Mouse (Mus musculus) neural tube, embryonic 11.5 days (tissue): ENCODE data around the gene Camsap1. TPM values are rescaled to one million over a fixed set of nuclear protein-coding genes. Genes with fewer than 3 reads are reported as not detected.

ENCODE experiments used
- ATAC-seq: fragments of 200-750 bp; cut with Nextera tagmentation; 2 replicates; pipeline ENCODE4 v1.8.0; 2017; ENCODE audit warnings: moderate number of reproducible peaks, mild to moderate bottlenecking, moderate TSS enrichment, moderate library complexity; ENCODE audit not compliant: insufficient read depth, low FRiP score, low TSS enrichment
- DNase-seq: peaks from one replicate; pipeline ENCODE4 v3.0.0-alpha.2; 2015; ENCODE audit warnings: low spot score
- H3K27ac ChIP-seq: fragments of 300-500 bp; sonication (generic); 2 replicates; pipeline ENCODE4 v1.5.1; 2014; ENCODE audit warnings: low read depth, mild to moderate bottlenecking, low read length
- H3K27me3 ChIP-seq: fragments of 300-500 bp; sonication (generic); 2 replicates; pipeline ENCODE4 v1.6.1; 2014; ENCODE audit warnings: mild to moderate bottlenecking, low read length, mixed read lengths; ENCODE audit not compliant: control insufficient read depth, insufficient read depth
- H3K36me3 ChIP-seq: fragments of 300-500 bp; sonication (generic); 2 replicates; pipeline ENCODE4 v1.6.1; 2014; ENCODE audit warnings: mild to moderate bottlenecking, low read length, moderate library complexity, mixed read lengths; ENCODE audit not compliant: control insufficient read depth, insufficient read depth
- H3K4me1 ChIP-seq: fragments of 300-500 bp; sonication (generic); 2 replicates; pipeline ENCODE4 v1.6.1; 2014; ENCODE audit warnings: low read length, mixed read lengths; ENCODE audit not compliant: control insufficient read depth, insufficient read depth
- H3K4me2 ChIP-seq: fragments of 300-500 bp; sonication (generic); 2 replicates; pipeline ENCODE4 v1.6.1; 2014; ENCODE audit warnings: low read depth, mild to moderate bottlenecking, moderate library complexity
- H3K4me3 ChIP-seq: fragments of 300-500 bp; sonication (generic); 2 replicates; pipeline ENCODE4 v1.5.1; 2014; ENCODE audit warnings: low read depth, low read length
- H3K9ac ChIP-seq: fragments of 300-500 bp; sonication (generic); 2 replicates; pipeline ENCODE4 v1.6.1; 2014; ENCODE audit warnings: mild to moderate bottlenecking, low read length
- H3K9me3 ChIP-seq: fragments of 300-500 bp; sonication (generic); 2 replicates; pipeline ENCODE4 v1.6.1; 2016; ENCODE audit warnings: low read length; ENCODE audit not compliant: control insufficient read depth
- WGBS: fragments of 180-500 bp; shearing (Covaris S2); extraction: QIAGEN DNeasy Blood & Tissue Kit; methylation state at CpG from one replicate; pipeline ENCODE4 v1.1.7; 2014; 5-methylcytosine and 5-hydroxymethylcytosine counted together
- polyA plus RNA-seq: library from polyadenylated mRNA; unstranded; fragments of >200 nt; fragmentation: Nextera tagmentation; extraction: Ambion mirVana; gene quantifications from 2 replicates; pipeline ENCODE4 v1.2.1, GENCODE M21; 2014

Gene Camsap1
- polyA plus RNA-seq, 1 experiment from 2014 or later, result 60.4 TPM

GRCm38 (mm10) chr2:26019923-26020322 lies 36.8 kb upstream of the Camsap1 start:
- no peaks in the 10 kb centered on the region for H3K27me3 ChIP-seq
- H3K9ac ChIP-seq, result no peak overlapping the region; the same call in 1 of the 2 replicates
- no peak overlapping the region; the same call in 1 of the 2 replicates for H3K4me3 ChIP-seq
- H3K27ac ChIP-seq, result no peak overlapping the region
- no peak for ATAC-seq
- H3K4me1 ChIP-seq, result peaks cover 10% of the 10 kb centered on the region
- no peaks in the 10 kb centered on the region for H3K9me3 ChIP-seq
- DNase-seq, result no peak
- H3K36me3 ChIP-seq, result no peaks in the 10 kb centered on the region
- 84% methylated on average over 3 of the region's 3 CpGs for WGBS
- H3K4me2 ChIP-seq, result no peak overlapping the region; the same call in 1 of the 2 replicates

GRCm38 (mm10) chr2:26017326-26017725 lies 34.2 kb upstream of the Camsap1 start:
- ATAC-seq (no peak), DNase-seq (no peak)
- H3K9me3 ChIP-seq, result no peaks in the 10 kb centered on the region
- peaks cover 2% of the 10 kb centered on the region; the same call in 1 of the 2 replicates for H3K36me3 ChIP-seq
- WGBS, result 83% methylated on average over 4 of the region's 4 CpGs
- H3K27me3 ChIP-seq, result no peaks in the 10 kb centered on the region
- H3K4me3 ChIP-seq, result no peak overlapping the region
- H3K27ac ChIP-seq, result no peak overlapping the region
- no peak overlapping the region for H3K4me2 ChIP-seq
- H3K4me1 ChIP-seq, result peaks cover 10% of the 10 kb centered on the region
- H3K9ac ChIP-seq, result no peak overlapping the region

- Histone ChIP-seq H3K27me3 (no peaks in the 10 kb centered on the region), H3K4me1 (no peaks in the 10 kb centered on the region), H3K9ac (no peak overlapping the region), H3K4me2 (no peak overlapping the region), H3K4me3 (no peak overlapping the region), H3K27ac (no peak overlapping the region), H3K36me3 (peaks cover 8% of the 10 kb centered on the region), H3K9me3 (no peaks in the 10 kb centered on the region)
- ATAC-seq, result no peak
- WGBS, result 90% methylated on average over 3 of the region's 3 CpGs
- no peak for DNase-seq
Measured at GRCm38 (mm10) chr2:26013674-26014073, 30.6 kb upstream of the Camsap1 start.

GRCm38 (mm10) chr2:26011420-26011819 lies 28.3 kb upstream of the Camsap1 start:
- no peaks in the 10 kb centered on the region for H3K4me1 ChIP-seq
- no peak overlapping the region for H3K4me2 ChIP-seq
- H3K4me3 ChIP-seq, result no peak overlapping the region
- H3K9ac ChIP-seq, result no peak overlapping the region
- WGBS, result 95% methylated on average over 1 of the region's 1 CpGs
- DNase-seq, result no peak
- H3K36me3 ChIP-seq, result peaks cover 19% of the 10 kb centered on the region
- no peaks in the 10 kb centered on the region for H3K27me3 ChIP-seq
- no peak for ATAC-seq
- H3K9me3 ChIP-seq, result no peaks in the 10 kb centered on the region
- H3K27ac ChIP-seq, result no peak overlapping the region

- no peak overlapping the region for H3K9ac ChIP-seq
- no peaks in the 10 kb centered on the region for H3K9me3 ChIP-seq
- H3K27ac ChIP-seq, result no peak overlapping the region
- no peaks in the 10 kb centered on the region for H3K4me1 ChIP-seq
- H3K36me3 ChIP-seq, result peaks cover 17% of the 10 kb centered on the region
- H3K4me2 ChIP-seq, result no peak overlapping the region
- ATAC-seq, result no peak
- no peak overlapping the region for H3K4me3 ChIP-seq
- 94% methylated on average over 2 of the region's 2 CpGs for WGBS
- no peak for DNase-seq
- no peaks in the 10 kb centered on the region for H3K27me3 ChIP-seq
Measured at GRCm38 (mm10) chr2:26002001-26002400, 18.9 kb upstream of the Camsap1 start.

- no peak for ATAC-seq
- Histone ChIP-seq H3K27me3 (no peaks in the 10 kb centered on the region), H3K36me3 (peaks cover 14% of the 10 kb centered on the region), H3K4me1 (no peaks in the 10 kb centered on the region), H3K9ac (no peak overlapping the region), H3K9me3 (no peaks in the 10 kb centered on the region), H3K27ac (no peak overlapping the region), H3K4me3 (no peak overlapping the region), H3K4me2 (no peak overlapping the region)
- no peak for DNase-seq
- WGBS, result 92% methylated on average over 5 of the region's 5 CpGs
Measured at GRCm38 (mm10) chr2:26001136-26001535, 18.1 kb upstream of the Camsap1 start.

- Histone ChIP-seq H3K27me3 (no peaks in the 10 kb centered on the region), H3K36me3 (peaks cover 6% of the 10 kb centered on the region), H3K9me3 (no peaks in the 10 kb centered on the region), H3K4me3 (no peak overlapping the region), H3K4me2 (no peak overlapping the region), H3K27ac (no peak overlapping the region), H3K9ac (no peak overlapping the region), H3K4me1 (no peaks in the 10 kb centered on the region)
- ATAC-seq (no peak), DNase-seq (no peak)
- 94% methylated on average over 3 of the region's 3 CpGs for WGBS
Measured at GRCm38 (mm10) chr2:25997716-25998115, 14.6 kb upstream of the Camsap1 start.

GRCm38 (mm10) chr2:25994791-25995190 lies 11.7 kb upstream of the Camsap1 start:
- H3K9ac ChIP-seq, result no peak overlapping the region
- no peak overlapping the region for H3K27ac ChIP-seq
- H3K4me1 ChIP-seq, result no peaks in the 10 kb centered on the region
- no peak overlapping the region for H3K4me3 ChIP-seq
- H3K36me3 ChIP-seq, result peaks cover 6% of the 10 kb centered on the region
- H3K4me2 ChIP-seq, result no peak overlapping the region
- no peak for ATAC-seq
- WGBS, result 94% methylated on average over 3 of the region's 3 CpGs
- H3K27me3 ChIP-seq, result no peaks in the 10 kb centered on the region
- no peak for DNase-seq
- no peaks in the 10 kb centered on the region for H3K9me3 ChIP-seq

GRCm38 (mm10) chr2:25992285-25992684 lies 9.2 kb upstream of the Camsap1 start:
- Histone ChIP-seq H3K27ac (no peak overlapping the region), H3K9me3 (no peaks in the 10 kb centered on the region), H3K4me3 (no peak overlapping the region), H3K4me2 (no peak overlapping the region), H3K36me3 (no peaks in the 10 kb centered on the region), H3K9ac (no peak overlapping the region), H3K4me1 (no peaks in the 10 kb centered on the region), H3K27me3 (no peaks in the 10 kb centered on the region)
- ATAC-seq, result no peak
- WGBS, result 67% methylated on average over 2 of the region's 2 CpGs
- no peak for DNase-seq
